Mouse (Mus musculus) ES-E14 (cell line): ENCODE data around the gene Plin2.

Experiments used
- CHD2 ChIP-seq: IDR thresholded peaks from 2 replicates; pipeline ENCODE4 v1.6.1; 2014; ENCODE audit warnings: mild to moderate bottlenecking, low read depth, low read length, inconsistent platforms
- MAFK ChIP-seq: IDR thresholded peaks from 2 replicates; pipeline ENCODE4 v1.6.1; 2014; ENCODE audit warnings: mild to moderate bottlenecking, low read depth, low read length, inconsistent platforms; ENCODE audit not compliant: insufficient read depth
- ZC3H11A ChIP-seq: IDR thresholded peaks from 2 replicates; pipeline ENCODE4 v1.6.1; 2012; ENCODE audit warnings: low read depth, mild to moderate bottlenecking, inconsistent platforms, low read length, borderline replicate concordance
- ZNF384 ChIP-seq: IDR thresholded peaks from 2 replicates; pipeline ENCODE4 v1.6.1; 2012; ENCODE audit warnings: low read depth, low read length, inconsistent platforms

- TF ChIP-seq CHD2 (no peak), ZC3H11A (no peak), MAFK (no peak), ZNF384 (no peak)
Observed at GRCm38 (mm10) chr4:86671803-86672202, 1.9 kb upstream of the Plin2 start.
